Mouse (Mus musculus): ENCODE measurements around the gene Gnl3. TPM values are rescaled to one million over a fixed set of nuclear protein-coding genes. Genes with fewer than 3 reads are reported as not detected.

Gene Gnl3
- 100 to 1,000 TPM; 136 to 157 TPM for total RNA-seq (2023)

GRCm38 (mm10) chr14:31018860-31019291 is at the start of gene Gnl3, which contains the start of gene Pbrm1:
TSS of gene Gnl3 (minus strand) at chr14:31019152.
TSS of gene Pbrm1 (plus strand) at chr14:31019138.

GRCm38 (mm10) chr14:31001307-31002205 is 17.4 kb downstream of the Gnl3 start, which contains the start of the genes Glt8d1 and Spcs1:
TSS of gene Glt8d1 (plus strand) at chr14:31001400.
TSS of gene Spcs1 (minus strand) at chr14:31001672.

Other genes with a start within 250 kb of the Gnl3 start
- 10 to 100 TPM; 33.2 to 34.0 TPM for gene Tmem110, start 193.6 kb downstream of the Gnl3 start, total RNA-seq (2023)
- gene Mustn1, start 140.0 kb downstream of the Gnl3 start, total RNA-seq (2023) = 1 to 10 TPM; 3.3 to 3.7 TPM
- under 1 TPM in 1 of 2 experiments, not detected in 1; 0.16 TPM for gene Itih4, start 132.7 kb downstream of the Gnl3 start, total RNA-seq (2023)
- gene Itih3, start 95.4 kb downstream of the Gnl3 start, total RNA-seq (2023) = not detected
- not detected for gene Itih1, start 75.9 kb downstream of the Gnl3 start, total RNA-seq (2023)
- gene Nek4, start 67.8 kb downstream of the Gnl3 start, total RNA-seq (2023) = 1 to 10 TPM; 6.9 to 7.4 TPM
- 10 to 100 TPM; 25.2 to 28.1 TPM for gene Glt8d1, start 17.8 kb downstream of the Gnl3 start, total RNA-seq (2023)
- 100 to 1,000 TPM; 100 to 102 TPM for gene Spcs1, start 17.5 kb downstream of the Gnl3 start, total RNA-seq (2023)
- 10 to 100 TPM; 58.5 to 59.8 TPM for gene Pbrm1, start within 50 bp of the Gnl3 start, total RNA-seq (2023)
- gene Smim4, start 109.8 kb upstream of the Gnl3 start, total RNA-seq (2023) = 10 to 100 TPM; 30.5 to 39.4 TPM
- 1 to 10 TPM; 3.0 to 5.5 TPM for gene Nt5dc2, start 111.9 kb upstream of the Gnl3 start, total RNA-seq (2023)
- 1 to 10 TPM; 3.8 to 6.0 TPM for gene Stab1, start 149.5 kb upstream of the Gnl3 start, total RNA-seq (2023)
- gene Tnnc1, start 189.2 kb upstream of the Gnl3 start, total RNA-seq (2023) = not detected
- 100 to 1,000 TPM; 224 to 226 TPM for gene Nisch, start 197.8 kb upstream of the Gnl3 start, total RNA-seq (2023)
- not detected for gene Sema3g, start 198.7 kb upstream of the Gnl3 start, total RNA-seq (2023)
- 10 to 100 TPM; 10.6 TPM for gene Phf7, start 232.2 kb upstream of the Gnl3 start, total RNA-seq (2023)
- gene Bap1, start 232.3 kb upstream of the Gnl3 start, total RNA-seq (2023) = 10 to 100 TPM; 66.7 to 72.4 TPM

All from monocyte, adult 59 days (primary cell).